Mouse (Mus musculus) CH12.LX (cell line): Measurements from ENCODE around the gene Foxg1. TPM values are rescaled to one million over a fixed set of nuclear protein-coding genes. Genes with fewer than 3 reads are reported as not detected.

Experiments used
- DNase-seq: peaks from one replicate; pipeline ENCODE4 v3.0.0-alpha.2; 2013; ENCODE audit errors: extremely low read depth
- H3K27ac ChIP-seq: 2 replicates; pipeline ENCODE4 v1.5.1; 2012; ENCODE audit warnings: low read depth, mild to moderate bottlenecking, control low read depth, moderate library complexity; ENCODE audit not compliant: insufficient read depth
- H3K27me3 ChIP-seq: replicated peaks from 2 replicates; pipeline ENCODE3; 2012; ENCODE audit warnings: inconsistent platforms
- H3K36me3 ChIP-seq, 2 experiments: replicated peaks in 1 of 2; 2 replicates each; pipeline versions ENCODE3 to v1.6.1; 2012; ENCODE audit warnings: inconsistent platforms in 1 of 2, low read length in 1 of 2, mild to moderate bottlenecking in 1 of 2, mixed read lengths in 1 of 2, moderate library complexity in 1 of 2; ENCODE audit not compliant: control insufficient read depth in 1 of 2, insufficient read depth in 1 of 2
- H3K4me1 ChIP-seq, 2 experiments: 2 replicates each; pipeline ENCODE4 v1.6.1; 2012; ENCODE audit warnings: inconsistent platforms in 1 of 2, moderate library complexity in 1 of 2; ENCODE audit not compliant: insufficient read depth in 2 of 2, control insufficient read depth in 1 of 2
- H3K4me2 ChIP-seq: 2 replicates; pipeline ENCODE4 v1.6.1; 2012; ENCODE audit warnings: low read depth, mild to moderate bottlenecking, control low read depth; ENCODE audit not compliant: poor library complexity, insufficient read depth, severe bottlenecking
- H3K4me3 ChIP-seq, 3 experiments: fragments of 150-350 bp in 1 of 3; sonication (generic) in 1 of 3; replicated peaks in 1 of 3; 2 replicates each; pipeline versions ENCODE3 to v1.5.1; 2011 to 2012; ENCODE audit warnings: low read depth in 2 of 3, low read length in 2 of 3, mild to moderate bottlenecking in 2 of 3, moderate library complexity in 2 of 3, control low read depth in 1 of 3, improper control_type of control experiment in 1 of 3, inconsistent platforms in 1 of 3, mixed read lengths in 1 of 3; ENCODE audit not compliant: poor library complexity in 1 of 3
- H3K79me2 ChIP-seq: replicated peaks from 2 replicates; pipeline ENCODE4 v1.6.1; 2012; ENCODE audit warnings: mild to moderate bottlenecking, moderate library complexity; ENCODE audit not compliant: control insufficient read depth, poor library complexity, insufficient read depth, severe bottlenecking; ENCODE audit errors: extremely low read depth
- H3K9ac ChIP-seq: 2 replicates; pipeline ENCODE4 v1.6.1; 2012; ENCODE audit warnings: low read depth, mild to moderate bottlenecking, control low read depth, moderate library complexity; ENCODE audit not compliant: insufficient read depth
- H3K9me3 ChIP-seq: replicated peaks from 2 replicates; pipeline ENCODE3; 2012; ENCODE audit warnings: low read length, inconsistent platforms, mixed read lengths
- BHLHE40 ChIP-seq: IDR thresholded peaks from 2 replicates; pipeline ENCODE4 v1.6.1; 2011; ENCODE audit warnings: mild to moderate bottlenecking, low read depth, low read length, improper control_type of control experiment
- CTCF ChIP-seq, 2 experiments: IDR thresholded peaks in 1 of 2; conservative IDR thresholded peaks in 1 of 2; 2 replicates each; pipeline ENCODE4 v1.5.1; 2011 to 2012; ENCODE audit warnings: low read depth in 2 of 2, low read length in 2 of 2, improper control_type of control experiment in 1 of 2, inconsistent platforms in 1 of 2, mild to moderate bottlenecking in 1 of 2, moderate library complexity in 1 of 2
- E2F4 ChIP-seq: IDR thresholded peaks from 2 replicates; pipeline ENCODE4 v1.6.1; 2011; ENCODE audit warnings: low read depth, low read length, improper control_type of control experiment; ENCODE audit not compliant: insufficient replicate concordance
- EP300 ChIP-seq: IDR thresholded peaks from 2 replicates; pipeline ENCODE4 v1.6.1; 2011; ENCODE audit warnings: low read length, improper control_type of control experiment
- KAT2A ChIP-seq: IDR thresholded peaks from 2 replicates; pipeline ENCODE4 v1.6.1; 2012; ENCODE audit warnings: low read length, improper control_type of control experiment, inconsistent platforms; ENCODE audit not compliant: insufficient replicate concordance
- MAZ ChIP-seq: IDR thresholded peaks from 2 replicates; pipeline ENCODE4 v1.6.1; 2012; ENCODE audit warnings: low read depth, mild to moderate bottlenecking, inconsistent platforms, low read length, improper control_type of control experiment, moderate library complexity
- MYC ChIP-seq: IDR thresholded peaks from 2 replicates; pipeline ENCODE4 v1.6.1; 2011; ENCODE audit warnings: low read depth, mild to moderate bottlenecking, improper control_type of control experiment, low read length
- POLR2A ChIP-seq: IDR thresholded peaks from 2 replicates; pipeline ENCODE4 v1.6.1; 2011; ENCODE audit warnings: low read depth, mild to moderate bottlenecking, improper control_type of control experiment, low read length
- POLR2AphosphoS2 ChIP-seq: IDR thresholded peaks from 2 replicates; pipeline ENCODE4 v1.6.1; 2011; ENCODE audit warnings: low read depth, low read length, improper control_type of control experiment
- SIN3A ChIP-seq: IDR thresholded peaks from 2 replicates; pipeline ENCODE4 v1.6.1; 2012; ENCODE audit warnings: low read length, improper control_type of control experiment, inconsistent platforms
- TCF12 ChIP-seq: IDR thresholded peaks from 2 replicates; pipeline ENCODE4 v1.6.1; 2014; ENCODE audit warnings: low read depth, mild to moderate bottlenecking, inconsistent platforms, low read length, improper control_type of control experiment
- UBTF ChIP-seq: IDR thresholded peaks from 2 replicates; pipeline ENCODE4 v1.6.1; 2012; ENCODE audit warnings: low read depth, mild to moderate bottlenecking, inconsistent platforms, low read length, improper control_type of control experiment, moderate library complexity
- USF2 ChIP-seq: conservative IDR thresholded peaks from 2 replicates; pipeline ENCODE4 v1.6.1; 2011; ENCODE audit warnings: low read depth, low read length, improper control_type of control experiment
- ZC3H11A ChIP-seq: IDR thresholded peaks from 2 replicates; pipeline ENCODE4 v1.6.1; 2012; ENCODE audit warnings: low read depth, mild to moderate bottlenecking, inconsistent platforms, low read length, improper control_type of control experiment
- ZKSCAN1 ChIP-seq: IDR thresholded peaks from 2 replicates; pipeline ENCODE4 v1.6.1; 2012; ENCODE audit warnings: low read depth, inconsistent platforms, low read length, improper control_type of control experiment, borderline replicate concordance
- dilution Hi-C: fragments of 300-500 bp; cut with MboI; formaldehyde crosslinking; loops from 2 replicates; pipeline ENCODE4 v1.14.3; 2020; ENCODE audit warnings: low sequenced_read_pairs; ENCODE audit not compliant: extremely low pct_unique_long_range_greater_than_20kb, extremely low pct_ligation_motif_present
- in situ Hi-C: fragments of 300-500 bp; cut with MboI; formaldehyde crosslinking; loops from 3 replicates; pipeline ENCODE4 v1.14.3; 2019; ENCODE audit warnings: low sequenced_read_pairs, low pct_ligation_motif_present, low pct_unique_long_range_greater_than_20kb, mixed read lengths
- polyA plus RNA-seq: library from polyadenylated mRNA; unstranded; fragments of >175 nt; gene quantifications from 2 replicates; pipeline ENCODE4 v1.2.1, GENCODE M21; 2012; ENCODE audit warnings: low read depth; ENCODE audit not compliant: insufficient read length
- total RNA-seq, 2 experiments: library from RNA; depleted of rRNA; stranded (reverse); fragments of 300-350 nt in 1 of 2; fragments of >200 nt in 1 of 2; gene quantifications; 2 replicates each; pipeline ENCODE4 v1.2.3; 2012 to 2014

The Foxg1 gene
- total and polyA plus RNA-seq, 3 experiments = not detected

DNA sequence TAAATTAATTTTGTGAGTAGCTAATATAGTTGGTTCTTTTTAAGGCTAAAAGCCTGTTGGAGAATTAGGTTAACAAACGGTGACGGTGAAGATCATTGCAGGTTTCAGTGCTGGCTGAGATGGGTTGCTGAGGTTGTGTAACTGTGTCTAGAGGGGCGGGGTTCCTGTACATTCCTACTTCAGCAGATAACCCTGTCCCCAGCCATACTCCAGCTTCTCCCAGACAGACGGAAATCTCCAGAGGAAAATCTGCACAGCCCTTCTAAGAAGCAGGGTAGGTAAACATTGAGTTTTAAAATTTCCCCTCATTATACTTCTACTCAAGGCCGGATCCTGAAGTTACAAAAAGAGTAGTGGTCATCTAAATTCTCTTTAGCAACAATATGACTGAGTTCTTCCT lies 7.2 kb downstream of the Foxg1 start:
- H3K27me3 ChIP-seq = no peaks in the 10 kb centered on the region
- in situ Hi-C loops = no loop called here
- peaks cover 37% of the 10 kb centered on the region for H3K9me3 ChIP-seq
- no peak for TF ChIP-seq UBTF
- no peak for TF ChIP-seq CTCF (conservative IDR thresholded peaks at IDR 0.05 in 1 of 2, IDR thresholded peaks at IDR 0.05 in 1 of 2; ENCODE audit: low read depth in 2 of 2, low read length in 2 of 2)
- TF ChIP-seq USF2 = no peak
- TF ChIP-seq ZC3H11A = no peak
- no peak overlapping the region for H3K9ac ChIP-seq
- H3K4me1 ChIP-seq = no peaks in the 10 kb centered on the region
- no peak overlapping the region for H3K27ac ChIP-seq
- no peak for DNase-seq
- dilution Hi-C loops = no loop called here
- no peak overlapping the region for H3K4me3 ChIP-seq
- H3K36me3 ChIP-seq = no peaks in the 10 kb centered on the region
- H3K4me2 ChIP-seq = no peak overlapping the region
- no peaks in the 10 kb centered on the region for H3K79me2 ChIP-seq

- no peak for TF ChIP-seq POLR2A
- no peak for TF ChIP-seq BHLHE40
- TF ChIP-seq MAZ = no peak
- no peak for TF ChIP-seq TCF12
- DNase-seq = no peak
- dilution Hi-C loops = no loop called here
- peaks cover 37% of the 10 kb centered on the region for H3K9me3 ChIP-seq
- no peaks in the 10 kb centered on the region for H3K36me3 ChIP-seq
- in situ Hi-C loops = no loop called here
- H3K27me3 ChIP-seq = no peaks in the 10 kb centered on the region
- no peak overlapping the region for H3K4me3 ChIP-seq
- no peak overlapping the region for H3K9ac ChIP-seq
- H3K4me1 ChIP-seq = no peaks in the 10 kb centered on the region
- no peak overlapping the region for H3K4me2 ChIP-seq
- no peaks in the 10 kb centered on the region for H3K79me2 ChIP-seq
- H3K27ac ChIP-seq = no peak overlapping the region
Observed at GRCm38 (mm10) chr12:49390257-49390656, 7.8 kb downstream of the Foxg1 start.

DNA sequence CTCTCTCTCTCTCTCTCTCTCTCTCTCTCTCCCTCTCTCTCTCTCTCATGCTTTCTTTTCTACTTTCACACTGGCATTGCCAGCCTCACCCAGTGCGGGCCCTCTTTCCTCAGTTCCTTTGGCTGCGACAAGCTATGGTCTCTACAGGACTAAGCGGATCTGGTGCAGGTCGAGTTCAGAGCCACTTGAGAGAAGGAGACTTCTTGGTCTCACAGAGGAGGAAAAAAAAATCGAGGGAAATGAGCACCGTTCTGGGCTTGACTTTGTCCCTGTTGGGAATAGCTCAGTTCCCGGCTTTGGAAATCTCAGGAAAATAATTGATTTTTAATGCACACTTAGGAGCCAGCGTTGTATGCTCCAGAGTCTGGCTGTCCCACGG lies 8.5 kb downstream of the Foxg1 start:
- Histone ChIP-seq H3K27ac (no peak overlapping the region), H3K9ac (no peak overlapping the region), H3K4me2 (no peak overlapping the region), H3K4me1 (no peaks in the 10 kb centered on the region), H3K79me2 (no peaks in the 10 kb centered on the region), H3K4me3 (no peak overlapping the region), H3K9me3 (peaks cover 33% of the 10 kb centered on the region), H3K27me3 (no peaks in the 10 kb centered on the region), H3K36me3 (no peaks in the 10 kb centered on the region)
- no peak for DNase-seq
- dilution Hi-C loops = no loop called here
- in situ Hi-C loops = no loop called here
- TF ChIP-seq E2F4 = no peak
- TF ChIP-seq ZKSCAN1 = no peak
- TF ChIP-seq EP300 = no peak
- no peak for TF ChIP-seq SIN3A
- TF ChIP-seq POLR2AphosphoS2 = no peak
- no peak for TF ChIP-seq UBTF
- TF ChIP-seq KAT2A = no peak
- no peak for TF ChIP-seq MYC
